Mouse (Mus musculus): ENCODE results near the gene Arid5b.

Gene Arid5b

DNA sequence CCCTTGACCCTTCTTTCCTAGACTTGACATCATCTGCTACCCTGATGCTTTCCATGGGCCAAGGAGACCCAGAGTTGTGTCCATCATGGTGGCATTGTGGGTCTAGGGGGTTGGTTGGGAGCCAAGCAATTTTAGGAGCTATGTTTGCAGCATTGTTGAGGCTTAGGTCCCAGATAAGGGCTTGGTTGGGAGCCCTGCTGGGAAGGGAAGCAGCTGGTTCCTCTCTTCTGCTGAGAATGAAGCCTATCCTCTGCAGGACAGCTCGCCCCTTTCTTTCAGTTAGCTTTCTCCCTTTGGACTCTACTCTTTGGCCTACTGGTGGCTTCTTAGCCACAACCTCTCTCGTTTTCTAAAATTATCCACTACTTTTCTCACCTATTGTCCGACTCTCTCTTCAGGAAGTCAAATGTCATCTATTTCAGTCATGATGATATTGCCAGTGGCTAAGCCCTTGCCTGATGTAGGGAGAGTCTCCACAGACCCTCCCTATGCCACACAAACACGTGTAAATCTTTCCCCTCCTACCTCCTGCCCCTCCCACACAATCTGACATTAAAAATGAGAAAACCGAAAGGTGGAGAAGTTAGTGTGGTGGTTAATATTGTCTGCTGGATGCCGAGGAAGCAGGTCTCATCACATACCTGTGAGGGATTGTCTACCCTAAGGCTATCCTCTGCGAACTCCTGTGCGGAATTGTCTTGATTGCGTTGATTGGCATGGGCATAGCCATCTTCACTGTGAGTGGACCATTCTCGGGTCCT, 198.4 kb downstream of the Arid5b start:
- no peak for DNase-seq

DNA sequence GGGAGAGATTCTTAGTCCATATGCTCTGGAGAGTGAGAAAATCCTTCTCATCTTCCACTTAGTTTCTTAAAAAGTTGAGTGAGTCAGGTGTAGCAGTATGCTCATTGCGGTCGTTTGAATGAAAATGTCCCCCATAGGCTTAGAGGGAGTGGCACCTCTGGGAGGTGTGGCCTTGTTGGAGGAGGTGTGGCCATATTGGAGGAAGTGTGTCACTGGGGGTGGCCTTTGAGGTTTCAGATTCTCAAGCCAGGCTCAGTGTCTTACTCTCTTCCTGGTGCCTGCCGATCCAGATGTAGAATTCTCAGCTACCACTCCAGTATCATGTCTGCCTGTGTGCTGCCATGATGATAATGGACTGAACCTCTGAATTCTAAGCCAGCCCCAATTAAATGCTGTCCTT, 199.8 kb downstream of the Arid5b start:
- DNase-seq, result no peak

DNA sequence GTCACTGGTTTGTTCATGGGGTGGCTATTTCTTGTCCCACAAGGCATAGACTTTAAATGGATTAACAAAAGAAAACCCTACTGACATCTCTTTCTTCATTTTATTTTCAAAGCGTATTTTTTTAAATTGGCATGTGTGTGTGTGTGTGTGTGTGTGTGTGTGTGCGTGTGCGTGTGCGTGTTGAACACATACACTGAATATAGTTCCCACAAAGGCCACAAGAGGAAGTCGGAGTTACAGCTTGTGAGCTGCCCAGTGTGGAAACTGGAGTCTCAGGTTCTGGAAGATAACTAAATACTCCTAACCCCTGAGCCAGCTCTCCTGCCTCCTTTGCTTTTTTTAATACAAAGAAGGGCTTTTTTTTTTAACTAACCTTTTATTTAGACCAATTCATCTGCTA, 203.4 kb downstream of the Arid5b start:
- no peak for DNase-seq

DNA sequence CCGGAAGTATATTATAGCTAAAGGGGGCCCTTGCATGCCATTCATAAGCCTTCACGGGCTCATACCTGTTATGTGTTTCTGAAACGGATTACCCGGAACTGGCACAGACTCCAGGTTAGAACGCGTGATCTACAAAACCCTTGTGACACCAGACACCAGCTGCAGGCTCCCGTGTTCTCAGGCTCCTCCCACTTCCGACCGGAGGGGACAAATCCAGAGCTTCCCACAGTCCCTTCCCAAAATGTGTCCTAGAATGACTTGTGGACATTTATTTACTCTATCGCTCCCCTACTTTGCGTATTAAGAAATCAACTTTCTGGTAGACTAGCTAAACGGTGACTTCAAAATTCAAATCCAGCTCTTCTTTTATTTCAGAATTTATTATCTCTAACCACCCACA, 204.2 kb downstream of the Arid5b start:
- no peak for DNase-seq

DNA sequence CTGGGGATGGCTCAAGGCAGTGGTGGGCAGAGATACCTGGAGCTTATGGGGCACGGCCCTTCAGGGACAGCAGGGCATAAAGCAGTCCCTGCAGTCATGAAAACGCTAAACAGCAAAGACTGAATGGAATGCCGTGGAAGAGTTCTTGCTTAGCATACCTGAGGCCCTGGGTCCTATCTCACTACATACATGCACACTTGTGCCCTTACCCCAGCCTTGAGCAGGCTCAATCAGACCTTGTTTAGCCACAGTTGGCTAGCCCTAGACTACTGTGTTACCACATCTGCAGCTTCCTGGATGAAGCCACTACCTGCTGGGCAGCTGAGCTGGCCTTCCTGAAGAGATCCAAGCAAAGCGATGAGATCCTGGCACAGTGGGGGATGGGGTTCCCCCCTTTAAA, 205.9 kb downstream of the Arid5b start:
- DNase-seq, result no peak

DNA sequence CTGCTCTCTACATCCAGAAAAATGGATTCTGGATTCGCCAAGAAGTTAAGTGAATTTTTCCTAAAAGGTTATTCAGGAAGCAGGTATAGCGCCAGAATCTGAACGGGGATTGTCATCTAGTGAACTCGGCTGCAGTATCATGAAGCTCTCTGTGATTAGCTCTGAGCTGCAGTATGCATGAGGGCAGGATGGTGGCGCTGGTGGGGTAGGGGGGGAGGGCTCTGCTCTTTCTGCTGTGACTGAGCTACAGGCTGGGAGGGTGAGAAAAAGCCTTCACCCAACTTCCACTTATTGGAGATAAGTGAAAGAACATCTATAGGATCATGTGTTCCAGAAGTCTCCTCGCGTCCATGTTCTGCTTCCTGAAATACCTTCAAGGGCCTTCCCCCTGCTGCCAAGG, 207.5 kb downstream of the Arid5b start:
- DNase-seq, result no peak

DNA sequence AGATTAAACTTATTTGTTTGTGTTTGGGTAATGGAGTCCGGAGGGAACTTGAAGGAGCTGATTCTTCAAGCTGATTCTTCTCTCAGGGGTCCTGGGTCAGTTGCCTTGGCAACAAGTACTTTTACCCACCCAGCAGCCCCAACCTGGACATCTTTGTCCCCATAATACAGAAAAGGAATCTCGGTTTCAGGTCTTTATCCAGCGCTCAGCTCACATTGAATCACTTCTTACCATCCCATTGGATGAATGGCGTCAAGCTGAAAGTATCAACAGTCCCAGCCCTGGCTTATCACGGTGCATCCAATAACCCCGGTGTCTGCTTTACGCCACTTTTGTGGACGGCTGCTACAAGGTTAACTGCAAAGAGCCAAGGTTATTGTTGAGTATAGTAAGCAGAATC, 210.1 kb downstream of the Arid5b start:
- DNase-seq, result no peak

DNA sequence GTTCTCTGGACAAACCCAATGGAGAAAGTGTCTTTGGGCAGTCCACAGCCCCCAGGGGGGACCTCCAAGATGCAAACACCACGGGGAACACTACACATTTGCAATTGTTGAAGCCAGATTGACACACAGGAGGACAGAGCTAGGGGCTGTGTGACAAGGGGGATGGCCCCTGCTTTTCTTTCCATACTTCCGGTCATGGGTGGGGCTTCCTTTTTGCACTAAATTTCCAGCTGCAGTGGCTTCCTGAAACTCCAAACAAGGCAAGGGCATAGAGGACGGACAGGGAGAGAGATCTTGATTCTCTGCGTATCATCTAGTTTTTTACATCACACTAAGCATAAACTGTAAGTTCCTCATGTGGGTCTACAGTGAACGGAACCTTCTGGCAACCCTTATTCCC, 210.6 kb downstream of the Arid5b start:
- no peak for DNase-seq

DNA sequence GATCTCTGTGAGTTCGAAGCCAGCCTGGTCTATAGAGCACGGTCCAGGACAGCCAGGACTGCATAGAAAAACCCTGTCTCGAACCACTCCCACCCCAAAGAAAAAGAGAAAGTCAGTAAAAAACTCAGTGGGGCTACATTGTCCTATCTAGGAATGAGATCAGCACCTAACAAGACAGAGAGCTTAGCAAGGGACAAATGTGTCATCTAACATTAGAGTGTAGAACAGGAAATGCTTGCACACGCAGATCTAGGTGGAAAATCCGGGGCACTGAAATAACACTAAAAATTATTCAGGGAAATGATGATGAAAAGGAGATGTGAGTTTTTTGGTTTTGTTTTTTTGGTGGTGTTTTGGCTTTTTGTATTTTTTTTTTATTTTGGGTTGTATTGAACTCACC, 212.4 kb downstream of the Arid5b start:
- DNase-seq, result no peak

DNA sequence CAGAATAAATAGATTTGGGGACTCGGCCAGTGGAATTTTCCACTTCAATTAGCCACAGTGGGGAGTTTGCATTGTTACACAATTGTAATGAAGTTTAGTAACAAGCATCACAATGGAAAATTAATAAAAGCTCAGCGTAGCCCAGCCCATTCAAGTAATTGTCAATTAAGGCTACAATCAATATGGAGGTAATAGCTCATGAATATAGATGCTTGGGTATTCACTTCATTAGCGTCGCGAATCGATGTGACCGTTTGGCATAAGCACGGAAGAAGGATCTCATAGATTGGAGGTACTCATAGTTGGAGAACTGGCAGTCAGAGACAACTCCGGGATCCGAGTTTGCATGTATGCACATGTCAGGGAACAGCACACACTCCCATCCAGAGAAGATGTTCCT, 214.0 kb downstream of the Arid5b start:
- no peak for DNase-seq

DNA sequence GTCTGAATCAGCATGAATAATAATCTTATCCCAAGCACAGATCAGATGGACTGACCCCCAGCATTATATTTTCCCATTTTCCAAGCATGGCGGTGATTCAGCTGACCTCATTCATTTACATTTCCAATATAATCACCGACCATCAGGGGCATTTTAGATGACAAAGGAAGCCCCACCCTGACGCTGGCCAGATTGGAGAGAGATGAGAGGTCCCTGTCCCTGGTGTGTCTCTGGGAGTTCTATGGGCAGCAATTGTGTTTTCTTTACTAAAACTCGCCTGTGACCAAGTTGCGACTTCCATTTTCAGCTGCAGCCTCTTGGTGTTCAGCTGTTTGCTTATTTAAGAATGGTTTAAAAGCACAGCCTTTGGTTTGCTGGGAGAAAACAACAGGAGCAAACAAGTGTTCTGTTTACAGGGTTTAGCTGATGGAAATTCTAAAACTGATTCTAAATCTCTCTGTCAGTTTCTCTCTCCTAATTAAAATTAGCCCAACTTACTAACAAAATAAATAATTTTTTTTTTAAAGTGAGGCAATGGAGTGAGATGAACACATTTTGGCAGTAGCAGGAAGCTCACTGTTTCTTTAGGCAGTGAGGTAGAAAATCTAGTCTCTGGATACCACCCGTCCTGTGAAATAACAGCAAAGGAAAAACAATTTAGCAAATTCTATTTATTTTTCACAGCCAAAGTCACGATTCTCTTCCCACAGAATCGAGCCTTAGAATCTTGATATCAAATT, 214.6 kb downstream of the Arid5b start:
- DNase-seq, result no peak

DNA sequence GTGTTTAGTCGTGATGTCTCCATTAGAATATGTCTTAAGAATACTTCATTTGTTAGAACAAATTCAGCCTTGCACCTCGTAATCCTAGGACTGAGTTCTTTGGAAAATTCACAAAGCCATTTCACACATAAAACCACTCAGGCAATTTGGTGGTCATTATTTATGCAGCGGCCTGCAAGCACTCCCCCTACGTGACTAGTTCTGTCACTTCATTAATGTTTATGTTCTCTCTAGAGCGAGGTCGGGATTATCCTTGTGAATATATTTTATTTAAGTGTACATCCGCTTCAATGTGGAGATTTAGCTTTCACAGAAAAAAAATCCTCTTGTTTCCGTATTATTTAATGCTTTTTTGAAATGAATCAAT, 217.3 kb downstream of the Arid5b start:
- DNase-seq, result no peak

DNA sequence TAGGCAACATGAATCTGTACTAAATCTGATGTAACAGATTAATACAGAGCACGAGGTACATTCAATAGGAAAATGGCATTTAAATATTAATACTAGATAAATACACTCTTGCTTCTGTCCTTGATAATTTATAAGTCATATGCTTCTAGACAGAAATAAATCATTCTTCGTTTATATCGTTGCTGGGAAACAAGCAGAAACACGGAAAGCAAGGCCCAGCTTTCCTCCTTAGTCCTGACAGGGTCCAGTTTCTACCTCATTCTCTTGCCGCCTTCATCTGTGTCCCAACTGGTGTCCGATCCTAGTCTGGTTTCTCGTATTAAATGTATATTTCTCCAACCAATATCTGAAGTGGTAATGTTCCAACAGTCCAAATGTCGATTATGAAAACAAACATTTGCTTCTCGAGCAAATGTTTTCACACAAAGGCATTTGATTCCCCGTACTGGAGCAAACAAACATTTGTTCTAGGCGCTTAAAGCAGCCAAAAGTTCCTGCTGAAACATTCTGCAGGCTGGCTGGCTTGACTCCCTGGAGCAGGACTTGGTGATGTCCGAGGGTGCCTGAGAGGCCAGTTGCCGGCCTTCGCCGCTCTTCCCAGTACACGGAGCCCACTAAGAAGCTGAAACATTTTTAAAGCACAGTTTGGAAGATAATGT, 217.8 kb downstream of the Arid5b start:
- no peak for DNase-seq

DNA sequence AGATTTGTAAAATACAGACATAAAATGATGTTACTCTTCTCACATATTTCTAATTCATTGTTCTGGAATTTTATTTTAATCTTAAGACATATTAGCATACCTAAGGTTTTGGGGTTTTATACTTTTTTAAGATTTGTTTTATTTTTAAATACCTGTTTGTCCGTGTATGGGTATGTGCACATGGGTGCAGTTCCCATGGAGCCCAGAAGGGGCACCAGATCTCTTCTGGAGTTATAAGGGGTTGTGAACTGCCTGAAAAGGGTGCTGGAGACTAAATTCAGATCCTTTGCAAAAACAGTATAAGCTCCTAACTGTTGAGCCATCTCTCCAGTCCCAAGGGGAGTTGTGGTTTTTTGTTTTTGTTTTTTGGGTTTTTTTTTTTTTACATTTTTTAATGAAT, 220.2 kb downstream of the Arid5b start:
- no peak for DNase-seq

DNA sequence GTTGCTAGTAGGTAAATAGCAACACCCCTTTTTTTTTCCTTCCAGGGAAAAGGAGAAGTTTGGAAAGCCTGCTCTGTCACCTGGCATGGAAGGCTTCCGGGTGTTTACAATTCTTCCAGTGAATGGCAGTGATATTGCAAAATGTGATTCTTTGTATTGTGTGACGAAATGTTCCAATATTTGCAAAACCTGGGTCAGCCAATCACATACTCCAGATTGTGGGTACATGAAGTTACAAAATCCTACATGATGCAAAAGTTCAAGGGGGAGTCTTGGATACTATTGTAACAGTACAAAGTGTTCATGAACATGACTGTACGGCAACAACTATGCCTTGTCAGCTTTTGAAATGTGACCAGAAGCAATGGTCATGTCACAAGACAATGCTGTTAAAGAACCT, 220.7 kb downstream of the Arid5b start:
- DNase-seq, result no peak

DNA sequence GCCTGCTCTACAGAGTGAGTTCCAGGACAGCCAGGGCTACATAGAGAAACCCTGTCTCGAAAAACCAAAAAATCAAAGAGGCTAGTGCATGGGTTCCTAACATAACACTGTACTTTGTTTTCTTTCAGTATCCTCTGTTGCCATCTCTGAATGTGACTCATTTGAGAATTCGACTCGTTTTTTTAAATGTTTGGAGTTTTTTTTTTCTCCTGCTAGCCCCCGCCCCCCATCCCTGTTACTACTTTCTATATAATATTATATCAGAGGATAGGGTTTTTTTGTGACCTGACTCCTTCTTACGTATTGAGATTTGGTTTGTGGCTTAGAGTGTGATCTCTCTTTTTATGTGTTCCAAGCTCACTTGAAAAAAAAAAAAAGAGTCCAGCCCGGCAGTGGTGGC, 223.8 kb downstream of the Arid5b start:
- DNase-seq, result no peak

DNA sequence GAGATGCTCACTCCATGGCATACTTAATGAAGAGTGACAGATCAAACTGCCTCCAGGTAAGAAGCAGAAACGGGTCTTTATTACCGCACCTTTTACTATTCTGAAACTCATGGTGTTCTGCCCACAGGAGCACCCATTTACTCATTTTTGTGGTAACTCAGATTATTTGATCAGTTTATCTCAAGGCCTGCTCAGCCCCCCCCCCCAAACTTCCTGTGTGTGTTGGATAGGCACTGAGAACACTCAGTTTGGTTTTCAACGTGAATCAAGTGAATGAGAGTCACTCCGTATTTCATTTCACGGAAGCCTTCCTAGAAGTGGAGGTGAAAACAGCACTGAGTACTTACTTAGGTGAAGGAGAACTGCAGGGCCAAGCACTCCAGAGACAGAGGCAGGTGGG, 224.4 kb downstream of the Arid5b start:
- no peak for DNase-seq

DNA sequence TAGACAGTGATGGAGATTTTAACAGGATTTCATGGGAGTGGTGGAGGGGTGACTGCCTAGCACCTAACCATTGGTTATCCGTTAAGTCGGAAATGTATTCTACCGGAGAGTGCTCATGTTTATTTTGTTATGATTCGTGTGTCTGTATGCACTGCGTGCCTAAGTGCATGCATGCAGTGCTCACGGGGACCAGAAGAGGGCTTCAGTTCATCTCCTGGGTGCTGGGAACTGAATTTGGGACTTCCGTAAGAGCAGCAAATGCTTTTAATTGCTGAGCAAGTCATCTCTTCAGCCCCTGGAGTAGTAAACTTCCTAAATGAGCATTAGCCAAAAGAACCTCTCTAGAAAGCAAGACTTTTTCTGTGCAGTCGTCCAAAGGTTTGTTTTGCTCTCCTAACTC, 226.2 kb downstream of the Arid5b start:
- no peak for DNase-seq

DNA sequence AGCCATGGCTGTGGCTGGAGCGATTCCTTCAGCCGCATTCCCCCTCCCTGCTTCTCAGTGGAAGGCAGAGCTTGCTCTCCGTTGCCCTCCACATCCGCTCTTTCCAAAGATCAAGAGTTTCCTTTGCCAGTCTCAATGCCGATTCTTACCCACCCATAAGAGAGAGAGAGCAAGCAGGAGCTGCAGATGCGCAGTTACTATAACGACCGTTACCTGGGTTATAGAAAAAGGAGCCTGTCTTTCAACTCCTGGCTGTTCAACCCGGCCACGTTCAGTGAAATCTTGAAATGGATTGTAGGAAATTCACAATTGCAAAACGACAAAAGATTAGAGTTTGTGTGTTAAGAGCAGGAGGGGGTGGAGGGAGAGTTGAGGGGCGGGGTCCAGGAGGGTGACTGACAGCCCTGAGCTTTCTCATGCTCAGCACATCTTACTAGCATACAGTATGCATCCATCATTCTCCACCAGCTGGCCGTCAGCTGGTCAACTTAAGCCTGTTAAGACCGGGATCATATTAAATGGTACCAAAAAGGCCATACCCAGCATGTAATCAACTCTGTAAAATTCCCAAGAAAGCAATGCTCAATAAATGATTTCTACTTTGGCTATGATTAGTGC, 227.1 kb downstream of the Arid5b start:
- DNase-seq, result no peak

DNA sequence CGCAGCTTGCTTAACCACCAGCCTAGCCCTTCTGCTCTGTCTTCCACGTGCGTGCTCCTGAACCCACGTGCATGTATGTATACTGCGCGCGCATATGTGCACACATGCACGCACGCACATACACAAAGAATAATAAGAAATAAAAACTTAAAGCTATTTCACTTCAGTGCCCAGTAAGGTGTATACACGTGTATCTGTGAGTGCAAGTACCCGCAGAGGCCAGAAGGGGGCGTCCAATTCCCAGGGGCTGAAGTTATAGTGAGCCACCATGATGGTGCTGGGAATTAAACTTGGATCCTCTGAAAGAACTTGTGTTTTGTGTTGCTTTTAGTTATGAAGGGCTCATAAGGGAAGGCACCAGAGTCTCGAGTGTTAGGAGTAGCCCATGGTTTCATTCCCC, 227.7 kb downstream of the Arid5b start:
- DNase-seq, result no peak

DNA sequence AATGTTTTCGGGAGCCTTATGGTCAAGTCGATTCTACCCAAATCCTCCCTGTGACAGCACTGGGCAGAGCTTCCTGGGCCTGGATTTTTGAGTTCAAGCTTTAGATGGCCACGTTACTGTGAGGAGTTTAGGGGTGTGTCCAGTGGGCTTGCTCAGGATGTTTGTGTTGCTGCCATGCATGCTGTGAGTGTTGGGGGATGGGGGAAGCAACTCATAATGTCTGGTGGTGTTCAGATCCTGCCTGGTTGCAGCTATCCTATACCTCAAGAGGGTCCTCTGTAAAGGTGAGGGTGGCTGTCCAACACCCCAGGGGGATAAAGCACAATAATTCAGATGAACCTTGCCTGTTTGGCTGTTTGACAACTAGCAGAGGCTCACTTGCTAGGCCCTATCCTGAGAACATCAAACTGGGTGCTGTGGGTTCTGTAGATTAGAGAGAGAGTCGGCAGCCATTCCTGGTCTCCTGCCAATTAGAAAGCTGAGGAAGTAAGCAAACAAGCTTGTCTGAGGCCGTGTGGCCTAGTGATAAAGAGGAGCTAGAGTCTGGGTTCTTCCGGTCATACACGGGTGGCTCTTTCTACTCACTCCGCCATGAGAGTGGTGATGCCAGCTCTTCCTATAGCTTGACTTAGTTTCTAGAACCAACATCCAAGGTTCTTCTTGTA, 229.8 kb downstream of the Arid5b start:
- no peak for DNase-seq

DNA sequence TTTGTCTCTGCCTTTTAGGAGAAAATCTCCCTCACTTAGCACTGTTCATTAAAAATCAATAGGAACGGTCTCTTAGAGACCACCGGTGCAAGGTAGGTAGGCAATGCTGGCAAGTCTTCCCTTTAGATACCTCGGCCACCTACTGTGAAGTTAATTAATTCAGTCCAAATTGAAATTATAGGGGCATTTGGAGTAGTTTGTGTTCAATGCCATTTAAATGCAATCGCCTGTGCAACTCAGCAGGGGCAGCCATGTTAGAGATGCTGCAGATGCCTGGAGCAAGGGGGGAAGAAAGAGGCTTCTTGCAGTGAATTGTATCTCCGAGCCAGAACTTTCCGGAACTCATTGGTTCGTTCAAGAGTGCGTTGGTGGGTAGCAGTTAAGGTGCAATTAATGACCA, 233.7 kb downstream of the Arid5b start:
- no peak for DNase-seq

DNA sequence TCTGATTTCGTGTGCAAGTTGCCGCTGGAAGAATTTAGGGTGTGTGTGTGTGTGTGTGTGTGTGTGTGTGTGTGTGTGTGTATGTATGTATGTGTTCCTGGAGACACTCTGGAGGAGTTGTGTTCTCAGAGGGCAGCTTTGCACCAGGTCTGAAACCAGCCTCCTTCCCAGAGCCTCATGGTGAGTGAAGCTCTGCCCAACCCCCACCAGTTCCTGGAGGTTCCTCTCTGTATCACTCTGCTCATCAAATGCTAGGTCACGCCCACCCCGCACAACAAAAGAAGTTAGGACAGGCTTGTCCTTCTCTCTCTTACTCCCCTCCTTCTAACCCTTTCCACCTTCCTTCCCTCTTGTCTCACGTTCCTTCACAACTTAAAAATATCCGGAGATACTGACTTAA, 234.6 kb downstream of the Arid5b start:
- peak; percentile 67 for DNase-seq
